In genomic region chr8:106140769-106141168, GRCm38 (mm10) we compare ENCODE assay signal across 7 mouse cellular contexts. TPM values are rescaled to one million over a fixed set of nuclear protein-coding genes. Genes with fewer than 3 reads are reported as not detected.
DNase-seq lines count a peak whose midpoint lies in the region; ATAC-seq lines count a peak whose summit lies in the region.

No protein-coding gene starts in this region.

- H3K9me3 ChIP-seq in hindbrain, embryonic 15.5 days: no peaks in the 10 kb centered on the region
- H3K9me3 ChIP-seq in midbrain, embryonic 11.5 days (ENCODE audit: control insufficient read depth, low read length): no peaks in the 10 kb centered on the region

- H3K27ac ChIP-seq in hindbrain, embryonic 15.5 days (replicated peaks): no peak overlapping the region
- H3K27ac ChIP-seq in midbrain, embryonic 11.5 days (ENCODE audit: low read depth, low read length): no peak overlapping the region

- no peak overlapping the region for H3K4me2 ChIP-seq in hindbrain, embryonic 15.5 days
- H3K4me2 ChIP-seq in midbrain, embryonic 11.5 days: no peak overlapping the region

- peaks cover 42% of the 10 kb centered on the region for H3K27me3 ChIP-seq in hindbrain, embryonic 15.5 days
- H3K27me3 ChIP-seq in midbrain, embryonic 11.5 days (ENCODE audit: control insufficient read depth, insufficient read depth, low read length): peaks cover 32% of the 10 kb centered on the region

- peak; percentile 82 for DNase-seq in T-cell, adult 2 months (ENCODE audit: low spot score)
- DNase-seq in cerebellum, adult 8-10 months: peak; percentile 80
- peak; percentile 83 to 85 for DNase-seq in left cerebral cortex, adult 18-20 months (ENCODE audit: low spot score in 2 of 2)
- peak; percentile 98 for DNase-seq in midbrain, embryonic 11.5 days (ENCODE audit: low spot score, missing footprints)
- DNase-seq in right cerebral cortex, postnatal 36 days (ENCODE audit: low spot score in 2 of 2): peak; percentile 57 to 68

- H3K9ac ChIP-seq in hindbrain, embryonic 15.5 days: no peak overlapping the region
- no peak overlapping the region for H3K9ac ChIP-seq in midbrain, embryonic 11.5 days (ENCODE audit: low read length)

- no peaks in the 10 kb centered on the region for H3K36me3 ChIP-seq in hindbrain, embryonic 15.5 days
- no peaks in the 10 kb centered on the region for H3K36me3 ChIP-seq in midbrain, embryonic 11.5 days (ENCODE audit: control insufficient read depth, insufficient read depth, low read length)

- ATAC-seq in frontal cortex, adult (ENCODE audit: low TSS enrichment): peak; percentile 86
- 0 out of 2 replicates have a peak, but pooled peaks have one; percentile 49 for ATAC-seq in hindbrain, embryonic 15.5 days (ENCODE audit: low FRiP score, low read depth)
- peak; percentile 60; the same call in 1 of the 2 replicates for ATAC-seq in midbrain, embryonic 11.5 days (ENCODE audit: low FRiP score)

- no peak overlapping the region for H3K4me3 ChIP-seq in hindbrain, embryonic 15.5 days
- H3K4me3 ChIP-seq in midbrain, embryonic 11.5 days (ENCODE audit: low read depth, low read length): no peak overlapping the region

- 15% methylated on average over 13 of the region's 13 CpGs for WGBS in hindbrain, embryonic 15.5 days
- WGBS in midbrain, embryonic 11.5 days: 16% methylated on average over 13 of the region's 13 CpGs

- H3K4me1 ChIP-seq in hindbrain, embryonic 15.5 days (replicated peaks): peaks cover 23% of the 10 kb centered on the region
- peaks cover 17% of the 10 kb centered on the region for H3K4me1 ChIP-seq in midbrain, embryonic 11.5 days (ENCODE audit: control insufficient read depth, insufficient read depth, low read length)

RNA-seq across cellular contexts. Expression of gene Esrp2, which starts 4.0 kb away (rescaled TPM):
- 0.17 and 0.21 TPM in 2 replicates for polyA plus RNA-seq in hindbrain, embryonic 15.5 days (2015; fragmentation: Nextera tagmentation; extraction: Ambion mirVana)
- not detected for total RNA-seq in left cerebral cortex, adult 18-20 months (2021)
- 0.88 and 0.89 TPM in 2 replicates for polyA plus RNA-seq in midbrain, embryonic 11.5 days (2014; fragmentation: Nextera tagmentation; extraction: Ambion mirVana)

RNA-seq across cellular contexts. Expression of gene Pla2g15, which starts 9.4 kb away (rescaled TPM):
- 23.8 and 24.0 TPM in 2 replicates for polyA plus RNA-seq in hindbrain, embryonic 15.5 days (2015; fragmentation: Nextera tagmentation; extraction: Ambion mirVana)
- total RNA-seq in left cerebral cortex, adult 18-20 months (2021): 10 to 100 TPM; 25.8 to 28.3 TPM
- 6.4 and 6.9 TPM in 2 replicates for polyA plus RNA-seq in midbrain, embryonic 11.5 days (2014; fragmentation: Nextera tagmentation; extraction: Ambion mirVana)

RNA-seq across cellular contexts. Expression of gene Slc7a6, which starts 27.9 kb away (rescaled TPM):
- 57.7 and 61.0 TPM in 2 replicates for polyA plus RNA-seq in hindbrain, embryonic 15.5 days (2015; fragmentation: Nextera tagmentation; extraction: Ambion mirVana)
- total RNA-seq in left cerebral cortex, adult 18-20 months (2021): 10 to 100 TPM; 21.0 to 24.4 TPM
- polyA plus RNA-seq in midbrain, embryonic 11.5 days (2014; fragmentation: Nextera tagmentation; extraction: Ambion mirVana): 88.3 and 89.4 TPM in 2 replicates
